Mouse (Mus musculus): ENCODE results near the gene Elmo2.

The Elmo2 gene

GRCm38 (mm10) chr2:165288315-165289031 is 37.8 kb downstream of the Elmo2 start:
- DNase-seq (ENCODE audit: low spot score): no peak

GRCm38 (mm10) chr2:165287202-165287984 is 38.9 kb downstream of the Elmo2 start, which contains the start of gene Slc35c2:
TSS of gene Slc35c2 (minus strand) at chr2:165287869.
- peak; percentile 76 for DNase-seq (ENCODE audit: low spot score)

GRCm38 (mm10) chr2:165286361-165287201 is 39.7 kb downstream of the Elmo2 start:
- DNase-seq (ENCODE audit: low spot score): peak; percentile 10

- DNase-seq (ENCODE audit: low spot score): peak; percentile 12
Measured at GRCm38 (mm10) chr2:165285621-165286020, 40.7 kb downstream of the Elmo2 start.

- DNase-seq (ENCODE audit: low spot score): no peak
Measured at GRCm38 (mm10) chr2:165285034-165285433, 41.2 kb downstream of the Elmo2 start.

- no peak for DNase-seq (ENCODE audit: low spot score)
Measured at GRCm38 (mm10) chr2:165284377-165284776, 41.9 kb downstream of the Elmo2 start.

- DNase-seq (ENCODE audit: low spot score): no peak
Measured at GRCm38 (mm10) chr2:165283644-165284043, 42.6 kb downstream of the Elmo2 start.

GRCm38 (mm10) chr2:165281779-165282311 is 44.4 kb downstream of the Elmo2 start:
- DNase-seq (ENCODE audit: low spot score): no peak

- DNase-seq (ENCODE audit: low spot score): no peak
Measured at GRCm38 (mm10) chr2:165279351-165279750, 46.9 kb downstream of the Elmo2 start.

GRCm38 (mm10) chr2:165277188-165277740 is 49.0 kb downstream of the Elmo2 start:
- no peak for DNase-seq (ENCODE audit: low spot score)

- no peak for DNase-seq (ENCODE audit: low spot score)
Measured at GRCm38 (mm10) chr2:165275824-165276223, 50.5 kb downstream of the Elmo2 start.

GRCm38 (mm10) chr2:165275124-165275640 is 51.1 kb downstream of the Elmo2 start:
- no peak for DNase-seq (ENCODE audit: low spot score)

GRCm38 (mm10) chr2:165273589-165273988 is 52.7 kb downstream of the Elmo2 start:
- DNase-seq (ENCODE audit: low spot score): no peak

GRCm38 (mm10) chr2:165271326-165271725 is 55.0 kb downstream of the Elmo2 start:
- no peak for DNase-seq (ENCODE audit: low spot score)

- no peak for DNase-seq (ENCODE audit: low spot score)
Measured at GRCm38 (mm10) chr2:165270858-165271257, 55.4 kb downstream of the Elmo2 start.

GRCm38 (mm10) chr2:165266739-165267138 is 59.5 kb downstream of the Elmo2 start:
- no peak for DNase-seq (ENCODE audit: low spot score)

- DNase-seq (ENCODE audit: low spot score): no peak
Measured at GRCm38 (mm10) chr2:165263861-165264260, 62.4 kb downstream of the Elmo2 start.

GRCm38 (mm10) chr2:165262274-165262990 is 63.8 kb downstream of the Elmo2 start:
- DNase-seq (ENCODE audit: low spot score): no peak

- no peak for DNase-seq (ENCODE audit: low spot score)
Measured at GRCm38 (mm10) chr2:165259859-165260258, 66.4 kb downstream of the Elmo2 start.

- DNase-seq (ENCODE audit: low spot score): no peak
Measured at GRCm38 (mm10) chr2:165258321-165258720, 68.0 kb downstream of the Elmo2 start.

All from spleen, adult 12 weeks (tissue).